In the genomic region with DNA sequence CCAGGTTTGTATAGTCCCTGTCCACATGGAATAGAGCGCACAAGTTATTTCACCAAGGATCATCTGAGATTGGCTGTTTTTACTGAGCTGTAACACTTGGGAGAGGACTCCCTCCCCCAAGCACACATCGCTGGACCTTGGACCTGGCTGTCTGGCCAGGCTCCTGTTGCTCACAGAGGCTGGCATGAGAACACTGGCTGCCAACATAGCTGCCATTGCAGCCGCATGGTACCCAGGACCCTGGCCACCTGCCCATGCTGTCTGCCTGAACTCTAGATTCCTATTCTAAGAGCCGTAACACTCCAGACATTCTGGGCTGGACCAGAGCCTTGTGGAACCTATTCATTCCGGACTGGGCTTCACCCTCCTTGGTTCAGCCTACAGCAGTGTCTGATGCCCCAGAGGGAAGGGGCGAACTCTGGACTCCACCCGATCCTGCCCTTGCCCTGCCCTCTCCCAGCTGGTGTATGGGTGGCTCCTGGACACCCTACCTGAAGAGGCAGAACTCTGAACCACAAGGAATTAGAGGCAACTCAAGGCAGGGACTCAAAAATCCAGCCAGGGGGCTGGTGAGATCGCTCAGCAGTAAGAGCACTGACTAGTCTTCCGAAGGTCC, we compare ENCODE assay signal across 9 mouse cellular contexts. TPM values are rescaled to one million over a fixed set of nuclear protein-coding genes. Genes with fewer than 3 reads are reported as not detected.
A peak's percentile ranks its signal among the peaks of the same experiment; 100 is the strongest.
DNase-seq lines count a peak whose midpoint lies in the region; ATAC-seq lines count a peak whose summit lies in the region.
"Had no signal": no experiment of that assay in that cellular context is flagged by ENCODE, and none has a peak within 500 bp of the region (broad histone marks: within the 10 kb centered on the region; RNA-seq: fewer than 3 reads in every experiment).

No protein-coding gene starts in this region.

- H3K4me2 ChIP-seq in kidney, embryonic 16.5 days (replicated peaks; ENCODE audit: low read depth, low read length): no peak overlapping the region

- H3K9me3 ChIP-seq in kidney, embryonic 16.5 days (ENCODE audit: low read length): no peaks in the 10 kb centered on the region

- peak; percentile 49; the same call in 1 of the 2 replicates for ATAC-seq in kidney, embryonic 16.5 days (ENCODE audit: low FRiP score, low TSS enrichment)

- peak; percentile 37 for DNase-seq in adrenal gland, postnatal 25 days
- no peak for DNase-seq in adrenal gland, adult 18-20 months (ENCODE audit: low spot score in 2 of 2)
- peak; percentile 42 for DNase-seq in 3T3-L1 (ENCODE audit: low read depth, low spot score)
- DNase-seq in heart, adult 9 months (ENCODE audit: low spot score in 2 of 2): peak; percentile 36 to 63
- DNase-seq in spleen, adult 12 weeks (ENCODE audit: low spot score): no peak
- DNase-seq in retina, embryonic 14.5 days (ENCODE audit: low spot score): no peak
- DNase-seq in frontal cortex, postnatal 25 days (ENCODE audit: low spot score in 2 of 2): no peak
- DNase-seq: adrenal gland, adult 2 months had no signal

- H3K36me3 ChIP-seq in kidney, embryonic 16.5 days (ENCODE audit: insufficient read depth, low read length): no peaks in the 10 kb centered on the region

- no peak overlapping the region for H3K9ac ChIP-seq in kidney, embryonic 16.5 days (replicated peaks; ENCODE audit: low read length)

- H3K4me1 ChIP-seq in kidney, embryonic 16.5 days (ENCODE audit: insufficient read depth, low read length): peaks cover 35% of the 10 kb centered on the region

- no peaks in the 10 kb centered on the region for H3K27me3 ChIP-seq in kidney, embryonic 16.5 days (ENCODE audit: insufficient read depth, low read length)

- H3K4me3 ChIP-seq in kidney, embryonic 16.5 days (ENCODE audit: low read length): no peak overlapping the region

- peak overlapping the region; percentile 54 for H3K27ac ChIP-seq in kidney, embryonic 16.5 days (ENCODE audit: low read length)

- WGBS in kidney, embryonic 16.5 days: 79% methylated on average over 9 of the region's 9 CpGs

RNA-seq across cellular contexts. Expression of a gene that starts 58.5 kb away (rescaled TPM):
- 9.4 and 14.1 TPM in 2 replicates for total RNA-seq in adrenal gland, postnatal 25 days (2021)
- total RNA-seq in adrenal gland, adult 18-20 months (2021): 10 to 100 TPM; 22.0 to 26.3 TPM
- 12.6 and 17.8 TPM in 2 replicates for polyA plus RNA-seq in kidney, embryonic 16.5 days (2015; fragmentation: Nextera tagmentation; extraction: Ambion mirVana)

Comparison
In these comparisons a context has a peak if more than half of its experiments do, and no peak if none do; other contexts are left out.
1. DNase-seq: peak in adrenal gland, postnatal 25 days (single experiment), 3T3-L1 (single experiment) and heart, adult 9 months (2 of 2); none in adrenal gland, adult 18-20 months (0 of 2), spleen, adult 12 weeks (single experiment), retina, embryonic 14.5 days (single experiment) and frontal cortex, postnatal 25 days (0 of 2).